Mouse (Mus musculus) liver, adult (tissue): ENCODE measurements around the gene Gm20388.

Experiments used
- GATA4 ChIP-seq: IDR thresholded peaks from 2 replicates; pipeline ENCODE4 v1.6.1; 2014; ENCODE audit warnings: mild to moderate bottlenecking, low read length; ENCODE audit not compliant: insufficient replicate concordance

Gm20388 gene

DNA sequence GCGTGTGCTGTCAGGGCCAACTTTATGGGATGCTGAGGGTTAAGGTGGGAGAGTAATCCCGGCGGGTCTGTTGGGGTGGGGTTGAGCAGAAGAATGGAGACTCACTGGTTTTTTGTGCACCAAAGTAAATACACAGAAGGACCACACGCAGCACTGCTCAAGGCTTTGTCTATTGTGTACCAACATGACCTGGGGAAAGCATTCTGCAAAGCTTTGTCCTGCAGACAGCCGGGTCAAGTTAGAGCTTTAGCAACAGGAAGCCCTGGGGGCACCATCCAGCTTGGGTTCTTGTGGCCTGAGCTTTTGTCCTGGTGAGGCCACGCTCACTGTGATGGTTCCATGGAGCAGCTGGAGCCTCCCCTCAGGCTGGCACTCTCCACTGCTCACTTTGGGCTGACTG, 761.1 kb downstream of the Gm20388 start:
- TF ChIP-seq GATA4, result no peak

DNA sequence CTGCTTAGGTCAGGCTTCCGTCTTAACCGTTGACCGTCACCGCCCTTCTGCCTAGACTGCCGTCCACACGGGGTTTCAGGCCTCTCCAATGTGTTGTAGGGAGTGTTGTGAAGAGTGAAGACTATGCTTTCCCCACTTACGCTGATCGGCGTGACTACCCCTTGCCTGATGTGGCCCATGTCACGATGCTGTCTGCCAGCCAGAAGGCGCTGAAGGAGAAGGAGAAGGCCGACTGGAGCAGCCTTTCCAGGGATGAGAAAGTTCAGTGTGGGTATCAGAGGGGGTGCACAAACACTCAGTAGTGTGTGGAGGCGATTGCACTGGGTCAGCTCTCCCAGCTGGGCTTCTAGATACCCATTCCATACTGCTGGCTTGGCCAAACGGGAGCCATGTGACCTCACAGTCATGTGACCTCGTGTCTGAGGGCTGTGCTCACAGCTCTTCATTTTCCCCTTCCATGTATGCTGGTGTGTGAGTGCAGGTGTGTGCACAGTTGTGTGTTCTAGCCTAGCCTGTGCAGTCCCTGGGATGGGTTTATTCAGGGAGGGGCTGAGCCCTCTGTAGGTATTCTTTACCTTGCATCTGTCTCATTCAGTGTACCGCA, 762.1 kb downstream of the Gm20388 start:
- no peak for TF ChIP-seq GATA4

DNA sequence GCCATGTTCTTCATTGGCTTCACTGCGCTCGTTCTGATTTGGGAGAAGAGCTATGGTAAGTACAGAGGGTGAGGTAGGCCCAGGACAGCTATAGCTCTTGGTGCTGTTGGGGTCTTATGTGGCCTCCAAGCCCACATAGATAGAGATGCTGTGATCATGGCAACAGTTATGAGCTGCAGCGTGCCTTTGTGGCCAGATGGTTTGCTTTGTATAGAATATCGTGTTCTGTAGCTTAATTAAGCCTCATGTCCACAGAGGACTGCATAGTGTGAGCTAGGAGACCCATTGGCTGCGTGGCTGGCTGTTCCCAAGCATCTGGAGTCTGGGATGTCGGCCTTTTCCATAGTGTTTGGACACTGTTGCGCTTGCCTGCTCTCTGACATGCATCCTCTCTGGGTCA, 762.7 kb downstream of the Gm20388 start:
- no peak for TF ChIP-seq GATA4

DNA sequence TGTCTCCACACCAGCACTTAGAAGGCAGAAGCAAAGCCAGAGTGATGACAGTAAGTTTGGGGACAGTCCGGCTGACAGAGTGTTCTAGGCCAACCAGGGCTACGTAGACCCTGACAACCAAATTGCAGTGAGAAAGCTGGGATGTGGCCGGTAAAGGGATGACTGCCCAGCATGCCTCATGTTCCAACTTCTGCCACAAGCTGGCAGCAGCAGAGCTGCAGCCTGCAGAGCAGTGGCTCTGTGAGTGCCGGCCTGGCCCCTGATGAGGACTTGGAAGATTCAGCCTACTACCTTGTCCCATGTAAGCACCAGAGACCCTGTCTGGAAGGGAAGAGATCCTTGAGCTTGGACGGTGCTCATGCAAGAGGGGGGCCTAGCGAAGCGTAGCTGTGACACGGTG, 765.1 kb downstream of the Gm20388 start:
- TF ChIP-seq GATA4, result no peak

DNA sequence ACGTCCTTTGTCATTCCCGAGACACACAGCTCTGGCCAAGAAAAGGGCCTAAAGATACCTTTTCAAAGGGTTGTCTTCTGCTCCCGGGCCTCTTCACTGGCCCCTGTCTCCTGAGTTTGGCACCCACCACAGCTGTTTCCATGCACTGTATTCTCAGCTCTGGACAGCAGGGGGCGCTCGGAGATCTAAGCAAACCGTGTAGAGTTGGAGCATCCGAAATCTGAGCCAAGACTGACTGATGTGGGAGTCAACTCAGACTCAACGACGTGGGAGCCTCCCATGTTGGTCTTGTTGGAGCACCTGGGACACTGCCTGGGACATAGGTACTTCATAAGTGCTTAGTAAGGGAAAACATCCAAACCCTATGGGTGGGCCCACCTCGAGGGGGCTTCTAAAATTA, 767.8 kb downstream of the Gm20388 start:
- TF ChIP-seq GATA4, result no peak

DNA sequence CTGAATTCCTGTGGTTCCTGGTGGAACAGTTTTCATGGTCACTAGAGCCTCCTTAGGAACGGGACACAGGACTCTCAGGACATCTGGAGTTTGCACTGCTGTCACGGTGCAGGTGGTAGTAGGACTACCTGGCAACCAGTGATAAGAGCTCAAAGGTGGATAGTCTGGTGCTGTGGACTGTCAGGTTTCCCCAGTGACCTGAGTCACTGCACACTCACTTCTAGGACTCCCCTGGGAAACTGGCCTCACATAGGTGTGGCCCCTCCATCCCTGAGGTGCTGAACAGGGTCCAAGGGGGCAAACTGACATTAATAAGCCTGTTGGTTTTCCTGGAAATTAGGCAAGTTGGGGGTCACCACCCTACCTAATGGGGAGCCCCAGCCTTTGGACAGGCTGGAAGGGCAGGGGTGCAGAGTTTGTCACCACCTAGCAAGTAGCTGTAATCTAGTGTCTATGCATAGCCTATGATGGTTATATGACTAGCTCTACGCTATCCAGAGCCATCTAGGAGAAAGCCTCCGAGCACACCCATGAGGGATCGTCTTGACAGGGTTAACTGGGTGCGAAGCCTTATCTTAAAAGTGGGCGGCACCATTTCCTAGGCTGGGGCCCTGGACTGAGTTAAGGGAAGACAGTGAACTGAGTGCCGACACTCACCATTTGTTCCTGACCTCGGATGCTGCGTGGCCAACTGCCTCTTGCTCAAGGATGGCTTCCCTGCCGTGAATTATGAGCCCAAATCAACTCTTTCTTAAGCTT, 769.2 kb downstream of the Gm20388 start:
- no peak for TF ChIP-seq GATA4

DNA sequence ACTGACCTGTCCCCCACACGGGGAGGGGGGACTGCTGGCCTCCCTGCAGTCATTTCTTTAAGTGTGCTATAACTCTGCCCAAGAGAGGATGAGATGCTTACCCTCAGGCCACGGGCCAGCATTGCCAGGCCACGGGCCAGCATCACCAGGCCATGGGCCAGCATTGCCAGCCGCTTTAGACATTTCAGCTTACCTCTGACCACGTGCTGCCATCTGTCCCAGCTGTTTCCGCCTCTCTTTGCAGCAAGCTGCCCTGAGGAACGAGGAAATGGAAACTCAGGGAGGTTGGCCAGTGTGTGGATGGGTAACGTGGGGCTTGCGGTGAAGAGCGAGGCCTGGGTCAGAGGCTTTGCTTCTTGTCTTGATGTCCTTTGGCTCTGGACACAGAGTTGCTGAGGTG, 770.5 kb downstream of the Gm20388 start:
- no peak for TF ChIP-seq GATA4

DNA sequence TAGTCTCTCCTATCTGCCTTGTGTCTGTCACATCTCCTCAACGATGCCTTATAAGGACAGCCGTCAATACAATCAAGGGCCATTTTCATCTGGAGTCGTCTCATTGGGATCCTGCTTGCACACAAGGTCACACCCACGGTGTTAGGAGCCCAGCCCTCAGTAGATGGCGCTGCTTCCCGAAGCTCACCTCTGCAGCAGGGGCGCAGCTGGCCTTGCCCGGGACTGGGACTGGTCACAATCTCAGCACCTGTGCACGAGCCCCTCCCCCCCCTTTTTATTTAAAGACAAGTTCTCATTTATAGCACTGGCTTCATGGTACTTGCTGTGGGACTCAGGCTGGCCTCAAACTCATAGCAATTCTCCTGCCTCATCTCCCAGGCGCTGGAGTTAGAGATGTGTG, 773.0 kb downstream of the Gm20388 start:
- TF ChIP-seq GATA4, result no peak

DNA sequence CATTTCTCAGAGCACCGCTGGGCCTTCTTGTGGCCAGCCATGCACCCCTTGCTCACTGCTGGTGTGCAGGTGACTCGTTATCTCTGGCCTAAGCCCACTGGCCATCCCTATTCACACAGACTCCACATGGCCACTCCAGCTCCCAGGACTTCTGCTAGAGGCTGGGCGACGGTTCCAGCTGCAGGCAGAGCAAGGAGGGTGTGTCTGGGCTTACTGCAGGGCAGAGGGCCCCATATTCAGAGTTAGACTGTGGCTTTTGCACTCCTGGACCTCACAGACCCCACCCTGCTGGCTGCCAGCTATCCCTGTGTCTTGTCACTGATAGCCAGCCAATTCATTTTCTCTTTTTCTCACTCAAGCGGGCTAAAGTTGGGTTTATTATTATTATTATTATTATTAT, 773.4 kb downstream of the Gm20388 start:
- TF ChIP-seq GATA4, result no peak

DNA sequence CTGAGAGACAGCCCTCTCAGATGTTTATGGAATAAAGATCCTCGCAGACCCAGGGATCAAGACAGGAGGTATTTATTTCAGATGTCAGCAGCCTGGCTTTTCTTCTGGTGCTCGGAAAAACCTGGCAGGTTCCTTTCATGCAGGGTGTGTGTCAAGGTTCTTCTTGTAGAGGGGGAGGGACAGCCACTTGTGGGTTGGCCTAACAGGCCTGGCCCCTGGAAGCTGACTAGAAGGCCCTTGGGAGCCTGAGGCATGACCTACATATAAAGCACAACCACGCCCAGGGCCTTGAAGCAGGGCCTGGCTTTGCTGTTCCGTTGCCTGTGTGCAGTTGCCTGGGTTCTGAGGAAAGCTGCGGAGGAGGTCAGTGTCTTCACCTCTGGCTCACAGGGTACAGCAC, 774.5 kb downstream of the Gm20388 start:
- TF ChIP-seq GATA4, result no peak

DNA sequence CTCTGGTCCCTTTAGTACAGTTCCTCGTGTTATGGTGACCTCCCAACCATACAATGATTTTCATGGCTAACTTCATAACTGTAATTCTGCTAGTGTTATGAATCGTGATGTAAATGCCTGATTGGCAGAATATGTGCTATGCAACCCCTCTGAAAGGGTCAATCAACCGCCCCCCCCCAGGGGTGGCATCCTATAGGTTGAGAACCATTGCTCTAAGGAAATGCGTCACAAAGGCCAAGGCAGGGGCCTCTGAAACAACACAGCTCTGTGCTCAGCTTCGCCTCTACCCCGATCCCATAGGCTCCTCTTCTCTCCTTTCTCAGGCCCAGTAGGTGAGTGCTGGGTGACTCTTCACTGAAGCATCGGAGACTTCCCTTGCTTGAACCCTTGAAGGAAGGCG, 775.0 kb downstream of the Gm20388 start:
- no peak for TF ChIP-seq GATA4

DNA sequence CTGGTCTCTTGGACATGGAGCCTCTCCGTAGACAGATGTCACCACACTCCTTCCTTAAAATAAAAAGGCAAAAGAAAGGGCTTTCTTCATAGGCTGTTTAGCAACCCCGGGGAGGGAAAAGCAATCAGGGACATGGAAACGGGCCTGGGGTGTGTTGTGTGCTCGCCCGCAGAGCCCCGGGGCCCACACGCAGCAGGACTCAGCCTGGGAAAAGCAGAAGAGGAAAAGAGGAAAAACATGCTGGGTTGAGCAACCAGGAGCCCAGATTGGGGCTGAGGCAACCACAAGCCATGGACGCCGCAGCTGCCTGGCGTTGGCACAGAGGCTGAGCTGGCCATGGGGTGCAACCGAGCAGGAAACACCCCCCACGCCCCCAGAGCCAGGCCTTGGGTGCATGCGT, 775.4 kb downstream of the Gm20388 start:
- TF ChIP-seq GATA4, result no peak

DNA sequence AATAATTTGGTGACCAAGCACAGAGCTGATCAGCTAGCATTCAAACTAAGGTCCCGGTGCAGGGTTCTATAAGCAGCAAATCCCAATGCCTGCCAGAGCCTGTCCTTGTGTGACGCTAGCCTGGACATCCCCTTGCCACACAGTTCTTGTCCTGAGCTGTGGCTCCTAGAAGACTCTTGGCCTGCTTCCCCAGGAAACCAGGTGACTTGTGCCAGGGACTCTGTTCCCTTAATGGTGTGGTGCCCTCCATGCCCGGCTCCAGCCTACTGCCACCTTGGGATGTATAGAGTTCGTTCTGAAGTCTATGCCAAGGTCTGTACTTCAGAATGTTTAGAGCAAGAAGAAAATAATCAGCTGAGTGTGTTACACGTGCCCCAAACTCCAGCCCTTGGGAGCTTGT, 775.9 kb downstream of the Gm20388 start:
- TF ChIP-seq GATA4, result no peak

DNA sequence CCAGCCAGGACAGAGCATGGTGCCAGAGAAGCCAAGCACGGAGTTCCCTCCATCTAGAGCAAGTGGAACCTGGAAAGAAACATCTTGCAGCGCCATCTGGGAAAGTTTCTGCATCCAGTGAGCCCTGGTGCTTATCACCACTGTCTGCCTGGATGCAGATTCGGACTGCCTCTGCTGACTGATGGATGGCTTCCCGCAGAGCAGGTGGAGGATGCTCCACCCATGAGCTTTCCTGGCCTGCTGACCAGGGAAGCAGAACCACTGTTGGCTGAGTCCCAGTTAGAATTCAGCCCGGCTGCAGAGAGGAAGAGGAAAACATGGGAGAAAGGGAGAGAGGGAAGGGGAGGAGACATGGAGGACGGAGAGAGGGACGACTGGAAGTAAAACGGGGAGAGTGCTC, 777.1 kb downstream of the Gm20388 start:
- TF ChIP-seq GATA4, result no peak

DNA sequence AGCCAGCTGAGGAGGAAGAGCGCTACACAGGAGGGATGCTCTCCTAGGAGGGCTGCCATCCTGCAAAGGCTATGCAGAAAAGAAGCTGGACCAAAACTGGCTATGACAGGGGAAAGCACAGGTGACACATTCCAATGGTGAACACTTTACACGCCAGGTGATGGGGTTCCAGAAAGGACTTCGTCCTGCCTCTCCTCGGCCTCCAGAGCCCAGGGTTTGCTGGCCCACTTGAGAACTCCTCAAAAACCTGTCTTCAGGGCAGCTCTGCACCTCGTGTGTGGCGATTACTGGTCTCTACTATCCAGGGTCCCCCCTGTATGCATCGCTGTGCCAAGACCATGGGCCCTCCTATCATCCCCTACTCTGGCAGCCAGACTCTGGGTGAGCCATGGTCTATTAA, 777.9 kb downstream of the Gm20388 start:
- no peak for TF ChIP-seq GATA4

DNA sequence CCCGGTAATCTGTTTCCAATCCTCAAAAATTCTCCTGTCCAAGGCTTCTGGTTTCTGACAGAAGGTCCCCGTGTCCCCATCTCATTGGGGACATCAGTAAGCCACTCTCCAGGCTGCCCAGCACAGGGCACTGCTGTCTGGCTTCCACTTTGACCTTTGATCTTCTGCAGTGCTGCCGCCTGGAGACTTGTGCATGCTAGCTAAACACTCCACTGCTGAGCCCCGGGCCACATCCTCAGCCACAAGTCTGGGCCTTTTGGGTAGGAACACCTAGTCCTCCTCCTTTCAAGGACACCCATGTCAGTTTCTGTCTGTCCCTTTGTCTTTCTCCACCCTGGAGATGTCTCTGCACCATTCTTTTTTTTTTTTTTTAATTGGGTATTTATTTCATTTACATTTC, 782.3 kb downstream of the Gm20388 start:
- no peak for TF ChIP-seq GATA4

DNA sequence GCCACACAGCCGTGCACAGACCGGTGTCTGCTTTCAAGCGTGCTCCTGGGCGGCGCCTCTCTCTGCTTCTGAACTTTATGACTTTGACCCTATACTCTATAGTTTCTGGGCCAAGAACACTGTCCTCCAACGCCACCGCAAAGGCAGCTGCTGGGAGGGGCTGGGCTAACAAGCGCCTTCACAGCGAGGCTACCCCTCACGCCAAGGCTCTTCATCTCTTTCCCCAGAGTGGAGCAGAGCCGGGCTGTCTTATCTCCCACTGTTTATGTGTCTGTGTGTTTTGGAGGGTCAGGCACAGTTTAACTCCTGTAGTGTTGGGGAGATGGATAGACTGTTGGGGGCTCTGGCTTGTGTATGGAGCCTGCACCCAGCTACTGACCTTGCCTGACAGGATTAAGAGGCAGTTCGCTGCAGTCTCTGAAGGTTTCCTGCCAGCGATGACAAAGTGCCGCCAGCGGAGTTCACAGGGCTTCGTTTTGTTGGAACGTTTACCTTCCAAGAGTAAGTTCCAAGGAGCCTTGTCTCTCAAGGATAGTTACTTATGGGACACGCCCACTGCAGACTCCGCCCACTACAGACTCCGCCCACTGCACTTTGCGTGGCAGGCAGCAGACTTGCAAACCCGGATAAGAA, 783.3 kb downstream of the Gm20388 start:
- no peak for TF ChIP-seq GATA4

DNA sequence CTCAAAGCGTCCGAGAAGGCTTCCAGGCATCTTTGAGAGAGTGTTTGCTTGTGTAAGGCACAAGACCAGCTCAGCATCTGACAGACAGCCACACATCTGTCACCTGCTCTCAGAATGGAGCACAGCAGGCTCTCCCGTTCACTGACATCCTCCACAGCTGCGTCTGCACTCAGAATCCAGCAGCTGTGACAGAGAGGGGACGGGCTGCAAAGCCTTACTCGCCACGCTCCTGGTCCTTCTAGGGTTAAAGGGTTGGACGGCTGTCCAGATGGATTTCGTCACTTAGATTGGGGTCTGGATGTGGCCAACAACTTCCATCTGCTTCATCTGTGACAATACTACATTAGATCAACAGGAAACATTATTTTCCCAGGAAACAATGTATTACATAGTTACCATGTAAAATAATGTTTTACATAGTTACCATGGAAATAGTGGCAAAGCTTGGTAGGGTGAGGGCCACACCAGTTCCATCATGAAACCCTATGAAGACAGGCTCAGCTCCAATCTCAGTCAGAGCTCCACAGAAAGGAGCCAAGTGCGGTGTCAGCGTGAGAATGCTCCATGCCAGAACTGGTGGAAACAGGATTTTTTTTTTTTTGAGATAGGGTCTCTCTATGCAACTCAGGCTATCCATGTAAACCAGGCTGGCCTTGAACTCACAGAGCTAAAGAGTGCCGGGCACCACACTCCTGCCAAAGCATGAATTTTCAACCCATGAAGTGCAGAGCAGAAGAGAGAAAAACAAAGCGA, 785.9 kb downstream of the Gm20388 start:
- no peak for TF ChIP-seq GATA4
